In genomic region chr2:181423834-181424233, GRCm38 (mm10) we compare ENCODE assay signal across 14 mouse cellular contexts.
"Had no signal": no experiment of that assay in that cellular context is flagged by ENCODE, and none has a peak within 500 bp of the region (broad histone marks: within the 10 kb centered on the region; RNA-seq: fewer than 3 reads in every experiment).

No protein-coding gene starts in this region.

- H3K4me1 ChIP-seq: limb, embryonic 13.5 days; midbrain, embryonic 12.5 days; neural tube, embryonic 13.5 days had no signal

- H3K9ac ChIP-seq: limb, embryonic 13.5 days; liver, embryonic 15.5 days; lung, embryonic 14.5 days; midbrain, embryonic 12.5 days; neural tube, embryonic 13.5 days had no signal

- H3K27ac ChIP-seq: limb, embryonic 13.5 days; midbrain, embryonic 12.5 days; neural tube, embryonic 13.5 days had no signal

- H3K4me2 ChIP-seq: limb, embryonic 13.5 days; liver, embryonic 15.5 days; lung, embryonic 14.5 days; midbrain, embryonic 12.5 days; neural tube, embryonic 13.5 days had no signal

- H3K4me3 ChIP-seq: limb, embryonic 13.5 days; liver, embryonic 15.5 days; midbrain, embryonic 12.5 days; neural tube, embryonic 13.5 days had no signal

- H3K9me3 ChIP-seq: limb, embryonic 13.5 days; liver, embryonic 15.5 days; midbrain, embryonic 12.5 days; neural tube, embryonic 13.5 days had no signal

- H3K27me3 ChIP-seq: limb, embryonic 13.5 days; liver, embryonic 15.5 days; midbrain, embryonic 12.5 days; neural tube, embryonic 13.5 days had no signal

- DNase-seq: kidney, postnatal 14 days; left cerebral cortex, postnatal 4 days; lung, embryonic 14.5 days; lung, postnatal 10 days; retina, postnatal 1 day; right cerebral cortex, postnatal 4 days; spleen, adult 18-20 months; thymus, adult 18-20 months; thymus, postnatal 14 days had no signal

- ATAC-seq: midbrain, embryonic 16.5 days had no signal
